Mouse (Mus musculus): Measurements from ENCODE around the gene Olfr314.

- TF ChIP-seq CTCF (IDR thresholded peaks at IDR 0.05; ENCODE audit: low read depth): no peak
- no peak for TF ChIP-seq EP300 (optimal IDR thresholded peaks at IDR 0.05)
Measured at GRCm38 (mm10) chr11:58772888-58773287, 9.9 kb upstream of the Olfr314 start, which contains the start of gene Olfr315.
